ENCODE assay signal across 9 mouse cellular contexts in the genomic region with DNA sequence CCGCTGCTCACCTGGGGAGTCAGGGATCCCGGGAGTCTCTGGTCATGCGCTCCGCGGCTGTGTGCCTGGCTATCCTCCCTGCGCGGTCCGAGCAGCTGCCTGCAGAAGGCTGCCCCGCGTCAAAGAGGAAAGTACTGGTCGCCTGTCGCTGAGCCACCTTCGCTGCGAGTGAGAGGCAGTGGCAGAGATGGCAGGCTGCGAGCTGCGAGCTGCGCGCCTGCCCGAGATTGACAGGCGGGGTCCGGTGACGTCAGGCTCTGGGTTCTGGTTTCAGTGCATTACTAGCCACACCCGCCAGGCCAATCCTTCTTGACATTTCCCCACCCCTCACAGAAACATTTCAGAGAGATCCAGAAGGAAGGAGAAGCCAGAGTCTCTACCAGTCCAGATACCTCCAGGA. TPM values are rescaled to one million over a fixed set of nuclear protein-coding genes. Genes with fewer than 3 reads are reported as not detected.
DNase-seq lines count a peak whose midpoint lies in the region; ATAC-seq lines count a peak whose summit lies in the region.
"Had no signal": no experiment of that assay in that cellular context is flagged by ENCODE, and none has a peak within 500 bp of the region (broad histone marks: within the 10 kb centered on the region; RNA-seq: fewer than 3 reads in every experiment).

TSS of gene Gpr6 (minus strand) at position 170 of the 400 bp plus-strand sequence.

- no peaks in the 10 kb centered on the region for H3K9me3 ChIP-seq in liver, embryonic 12.5 days (replicated peaks)
- H3K9me3 ChIP-seq in hindbrain, embryonic 16.5 days (ENCODE audit: control insufficient read depth, low read length) = no peaks in the 10 kb centered on the region
- H3K9me3 ChIP-seq in midbrain, embryonic 11.5 days (ENCODE audit: control insufficient read depth, low read length) = no peaks in the 10 kb centered on the region

- ATAC-seq in liver, embryonic 12.5 days = no peak
- peak; percentile 73 for ATAC-seq in hindbrain, embryonic 16.5 days
- peak; percentile 67 for ATAC-seq in midbrain, embryonic 11.5 days (ENCODE audit: low FRiP score)
- no peak for ATAC-seq in monocyte, adult 5-6 weeks (replicated peaks; ENCODE audit: insufficient number of reproducible peaks, low FRiP score, low TSS enrichment, poor library complexity, severe bottlenecking)

- 6% methylated on average over 23 of the region's 23 CpGs for WGBS in liver, embryonic 12.5 days (ENCODE audit: insufficient replicate concordance)
- WGBS in hindbrain, embryonic 16.5 days = 0% methylated on average over 23 of the region's 23 CpGs
- WGBS in midbrain, embryonic 11.5 days = under 1% methylated on average over 23 of the region's 23 CpGs

- DNase-seq in liver = no peak
- peak; percentile 47 for DNase-seq in embryo, embryonic 11 days
- no peak for DNase-seq in midbrain, embryonic 11.5 days (ENCODE audit: low spot score, missing footprints)
- DNase-seq in urinary bladder, postnatal 10 days (ENCODE audit: low spot score) = no peak
- no peak for DNase-seq in spleen, postnatal 36 days (ENCODE audit: low spot score in 2 of 2)

- H3K4me3 ChIP-seq in liver, embryonic 12.5 days = no peak within 1 kb of the TSS
- peak within 1 kb of the TSS; percentile 62 for H3K4me3 ChIP-seq in hindbrain, embryonic 16.5 days (ENCODE audit: low read length)
- H3K4me3 ChIP-seq in midbrain, embryonic 11.5 days (ENCODE audit: low read depth, low read length) = peak within 1 kb of the TSS; percentile 33

- no peak within 1 kb of the TSS for H3K27ac ChIP-seq in liver, embryonic 12.5 days
- H3K27ac ChIP-seq in hindbrain, embryonic 16.5 days (ENCODE audit: low read depth, low read length) = no peak within 1 kb of the TSS
- no peak within 1 kb of the TSS for H3K27ac ChIP-seq in midbrain, embryonic 11.5 days (ENCODE audit: low read depth, low read length)

- peaks cover 60% of the 10 kb centered on the region for H3K27me3 ChIP-seq in liver, embryonic 12.5 days (replicated peaks)
- peaks cover 9% of the 10 kb centered on the region for H3K27me3 ChIP-seq in hindbrain, embryonic 16.5 days (replicated peaks; ENCODE audit: control insufficient read depth, insufficient read depth, low read length)
- H3K27me3 ChIP-seq in midbrain, embryonic 11.5 days (ENCODE audit: control insufficient read depth, insufficient read depth, low read length) = peaks cover 20% of the 10 kb centered on the region

- no peaks in the 10 kb centered on the region for H3K4me1 ChIP-seq in liver, embryonic 12.5 days
- H3K4me1 ChIP-seq in hindbrain, embryonic 16.5 days (ENCODE audit: control insufficient read depth, insufficient read depth, low read depth, low read length) = peaks cover 17% of the 10 kb centered on the region
- peaks cover 7% of the 10 kb centered on the region; the same call in 1 of the 2 replicates for H3K4me1 ChIP-seq in midbrain, embryonic 11.5 days (ENCODE audit: control insufficient read depth, insufficient read depth, low read length)

- H3K9ac ChIP-seq in liver, embryonic 12.5 days = no peak within 1 kb of the TSS
- H3K9ac ChIP-seq in hindbrain, embryonic 16.5 days (ENCODE audit: low read depth, low read length) = peak within 1 kb of the TSS; percentile 71
- no peak within 1 kb of the TSS for H3K9ac ChIP-seq in midbrain, embryonic 11.5 days (ENCODE audit: low read length)

- peak within 1 kb of the TSS; percentile 13; the same call in 1 of the 2 replicates for H3K4me2 ChIP-seq in liver, embryonic 12.5 days
- H3K4me2 ChIP-seq in hindbrain, embryonic 16.5 days (ENCODE audit: low read length) = peak within 1 kb of the TSS; percentile 96
- H3K4me2 ChIP-seq in midbrain, embryonic 11.5 days = peak within 1 kb of the TSS; percentile 44

- H3K36me3 ChIP-seq in liver, embryonic 12.5 days = no peaks in the 10 kb centered on the region
- no peaks in the 10 kb centered on the region for H3K36me3 ChIP-seq in hindbrain, embryonic 16.5 days (ENCODE audit: control insufficient read depth, insufficient read depth, low read length)
- no peaks in the 10 kb centered on the region for H3K36me3 ChIP-seq in midbrain, embryonic 11.5 days (ENCODE audit: control insufficient read depth, insufficient read depth, low read length)

RNA-seq across cellular contexts. Expression of gene Gpr6, which starts in this region (rescaled TPM):
- polyA plus RNA-seq in liver, embryonic 12.5 days (2016; fragmentation: Nextera tagmentation; extraction: Ambion mirVana) = not detected in 2 replicates
- polyA plus RNA-seq in hindbrain, embryonic 16.5 days (2015; fragmentation: Nextera tagmentation; extraction: Ambion mirVana) = 1.5 and 1.7 TPM in 2 replicates
- 0.10 TPM in 1 of 2 replicates, not detected in the other for polyA plus RNA-seq in midbrain, embryonic 11.5 days (2014; fragmentation: Nextera tagmentation; extraction: Ambion mirVana)
- not detected in 3 replicates for total RNA-seq in monocyte, adult 5-6 weeks (2017)
- total RNA-seq: liver, adult 2 months had no signal
- polyA plus RNA-seq: liver, adult 2 months had no signal

Comparison
In these comparisons a context has a peak if more than half of its experiments do, and no peak if none do; other contexts are left out.
1. Peak in ATAC-seq, H3K4me3 ChIP-seq and H3K4me2 ChIP-seq in midbrain, embryonic 11.5 days; RNA of the gene not detected or under 1 TPM.
2. H3K4me2 ChIP-seq: peak in every context shown above with its lines; median percentile 96 in hindbrain, embryonic 16.5 days; 44 in midbrain, embryonic 11.5 days; 13 in liver, embryonic 12.5 days.